Mouse (Mus musculus): ENCODE data around the gene Rsu1.

Gene Rsu1

GRCm38 (mm10) chr2:13038772-13039171 is 232.4 kb downstream of the Rsu1 start:
- no peak for DNase-seq

Data from cerebellum, postnatal 10 days (tissue).